Mouse (Mus musculus) erythroblast, embryonic 14.5 days (primary cell): ENCODE results near the gene Psma3. TPM values are rescaled to one million over a fixed set of nuclear protein-coding genes. Genes with fewer than 3 reads are reported as not detected.

ENCODE experiments used
- H3K27me3 ChIP-seq: 2 replicates; pipeline ENCODE4 v1.6.1; 2012; ENCODE audit warnings: inconsistent platforms; ENCODE audit not compliant: control insufficient read depth
- H3K36me3 ChIP-seq: 2 replicates; pipeline ENCODE4 v1.6.1; 2012; ENCODE audit warnings: mild to moderate bottlenecking, inconsistent platforms; ENCODE audit not compliant: control insufficient read depth
- H3K4me1 ChIP-seq: 2 replicates; pipeline ENCODE4 v1.6.1; 2012; ENCODE audit warnings: inconsistent platforms; ENCODE audit not compliant: control insufficient read depth
- H3K4me3 ChIP-seq: replicated peaks from 2 replicates; pipeline ENCODE3; 2012; ENCODE audit warnings: moderate library complexity, mild to moderate bottlenecking, inconsistent platforms
- H3K9me3 ChIP-seq: 2 replicates; pipeline ENCODE4 v1.6.1; 2012; ENCODE audit warnings: low read length, inconsistent platforms, mixed read lengths; ENCODE audit not compliant: control insufficient read depth
- GATA1 ChIP-seq: IDR thresholded peaks from 2 replicates; pipeline ENCODE4 v1.6.1; 2012; ENCODE audit warnings: low read length, inconsistent platforms, mixed read lengths
- TAL1 ChIP-seq: IDR thresholded peaks from 3 replicates; pipeline ENCODE4 v1.6.1; 2012; ENCODE audit warnings: low read length, inconsistent platforms, mixed read lengths
- polyA plus RNA-seq: library from polyadenylated mRNA; stranded (reverse); fragments of >175 nt; gene quantifications from 2 replicates; pipeline ENCODE4 v1.2.3, GENCODE M21; 2012

Gene Psma3
- 1.9 and 2.3 TPM in 2 replicates for polyA plus RNA-seq

DNA sequence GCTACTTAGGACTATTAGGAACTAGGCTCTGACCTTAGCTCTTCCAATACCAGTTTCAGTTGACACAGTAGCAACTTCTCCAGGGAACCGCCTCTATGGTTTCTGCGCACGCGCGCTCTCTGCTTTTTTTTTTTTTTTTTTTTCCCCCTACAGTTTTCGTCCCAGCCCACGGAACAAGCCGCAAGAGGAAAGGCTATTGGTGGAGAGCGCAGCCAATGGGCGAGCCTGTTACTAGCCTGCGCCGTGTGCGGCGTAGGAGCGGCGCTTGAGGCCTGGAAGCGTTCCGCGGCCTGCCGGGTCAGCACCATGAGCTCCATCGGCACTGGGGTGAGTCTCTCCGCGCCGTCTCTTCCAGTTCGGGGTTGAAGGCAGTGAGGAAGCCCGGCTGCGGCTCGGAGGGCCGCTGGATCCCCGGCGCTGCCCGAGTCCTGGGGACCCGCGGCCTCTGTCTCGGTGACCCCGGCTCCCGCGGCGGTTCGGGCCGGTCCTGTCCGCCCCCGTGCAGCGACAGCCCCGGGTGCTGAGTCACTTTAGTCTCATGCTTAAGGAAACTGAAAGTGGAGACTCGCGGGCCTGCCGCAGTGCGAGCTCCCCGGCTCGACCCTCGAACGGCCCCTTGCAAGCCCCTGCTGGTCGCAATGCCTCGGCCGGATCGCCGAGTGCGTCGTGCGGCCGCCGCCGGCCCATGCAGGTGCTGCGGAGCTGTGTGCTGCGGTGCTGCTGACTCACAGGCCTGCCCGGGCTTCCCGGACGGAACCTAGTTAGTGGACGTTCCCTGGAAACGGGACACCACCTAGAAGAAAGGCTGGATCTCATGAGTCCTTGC, at the start of gene Psma3:
Gene Psma3, plus strand, starts transcription at position 181 of the 826 bp plus-strand sequence.
- Histone ChIP-seq H3K9me3 (no peaks in the 10 kb centered on the region), H3K27me3 (no peaks in the 10 kb centered on the region), H3K4me3 (peak within 1 kb of the TSS; percentile 91), H3K4me1 (peaks cover 31% of the 10 kb centered on the region), H3K36me3 (peaks cover 24% of the 10 kb centered on the region)
- TF ChIP-seq GATA1 (no peak), TAL1 (no peak)

DNA sequence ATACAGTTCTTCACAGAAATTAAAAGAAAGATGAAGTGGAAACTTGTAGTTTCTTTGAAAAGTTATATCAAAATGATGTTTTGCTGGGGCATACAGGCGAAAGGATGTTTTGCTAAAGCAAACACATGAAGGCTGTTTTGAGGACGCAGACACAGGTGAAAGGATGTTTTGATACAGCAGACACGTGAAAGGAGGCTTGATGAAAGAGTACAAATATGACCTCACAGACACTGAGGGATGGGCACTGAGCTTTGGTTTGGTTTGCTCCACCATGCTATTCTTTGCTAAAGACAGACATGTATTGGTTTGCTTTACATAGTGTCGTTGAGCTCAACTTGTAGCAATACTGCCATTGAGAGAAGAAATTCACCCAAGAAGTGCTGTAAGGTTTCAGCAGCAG, 44.6 kb upstream of the Psma3 start:
- TF ChIP-seq TAL1, result no peak
- no peak for TF ChIP-seq GATA1
- peaks cover 13% of the 10 kb centered on the region for H3K9me3 ChIP-seq
- H3K36me3 ChIP-seq, result no peaks in the 10 kb centered on the region
- H3K4me3 ChIP-seq, result no peak overlapping the region
- H3K27me3 ChIP-seq, result no peaks in the 10 kb centered on the region
- H3K4me1 ChIP-seq, result peaks cover 5% of the 10 kb centered on the region

DNA sequence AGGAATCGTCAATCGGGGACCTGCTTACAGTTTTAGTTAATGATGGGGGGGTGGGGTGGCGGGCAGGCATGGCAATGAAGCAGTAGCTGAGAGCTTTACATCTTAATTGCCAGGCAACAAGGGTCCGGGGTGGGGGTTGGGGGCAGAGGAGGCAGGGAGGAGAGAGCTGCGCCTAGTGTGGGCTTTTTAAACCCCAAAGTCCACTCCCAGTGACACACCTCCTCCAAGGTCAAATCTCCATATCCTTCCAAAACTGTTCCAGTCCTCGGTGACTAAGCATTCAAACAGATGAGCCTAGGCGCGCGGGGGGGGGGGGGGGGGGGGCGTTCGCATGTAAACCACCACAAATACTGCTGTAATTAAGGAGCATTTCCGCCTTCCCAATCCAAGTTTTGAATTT, 37.3 kb upstream of the Psma3 start:
- Histone ChIP-seq H3K27me3 (no peaks in the 10 kb centered on the region), H3K9me3 (peaks cover 13% of the 10 kb centered on the region), H3K4me1 (peaks cover 22% of the 10 kb centered on the region), H3K36me3 (peaks cover 14% of the 10 kb centered on the region), H3K4me3 (peak overlapping the region; percentile 74)
- TF ChIP-seq TAL1, result no peak
- TF ChIP-seq GATA1, result no peak

DNA sequence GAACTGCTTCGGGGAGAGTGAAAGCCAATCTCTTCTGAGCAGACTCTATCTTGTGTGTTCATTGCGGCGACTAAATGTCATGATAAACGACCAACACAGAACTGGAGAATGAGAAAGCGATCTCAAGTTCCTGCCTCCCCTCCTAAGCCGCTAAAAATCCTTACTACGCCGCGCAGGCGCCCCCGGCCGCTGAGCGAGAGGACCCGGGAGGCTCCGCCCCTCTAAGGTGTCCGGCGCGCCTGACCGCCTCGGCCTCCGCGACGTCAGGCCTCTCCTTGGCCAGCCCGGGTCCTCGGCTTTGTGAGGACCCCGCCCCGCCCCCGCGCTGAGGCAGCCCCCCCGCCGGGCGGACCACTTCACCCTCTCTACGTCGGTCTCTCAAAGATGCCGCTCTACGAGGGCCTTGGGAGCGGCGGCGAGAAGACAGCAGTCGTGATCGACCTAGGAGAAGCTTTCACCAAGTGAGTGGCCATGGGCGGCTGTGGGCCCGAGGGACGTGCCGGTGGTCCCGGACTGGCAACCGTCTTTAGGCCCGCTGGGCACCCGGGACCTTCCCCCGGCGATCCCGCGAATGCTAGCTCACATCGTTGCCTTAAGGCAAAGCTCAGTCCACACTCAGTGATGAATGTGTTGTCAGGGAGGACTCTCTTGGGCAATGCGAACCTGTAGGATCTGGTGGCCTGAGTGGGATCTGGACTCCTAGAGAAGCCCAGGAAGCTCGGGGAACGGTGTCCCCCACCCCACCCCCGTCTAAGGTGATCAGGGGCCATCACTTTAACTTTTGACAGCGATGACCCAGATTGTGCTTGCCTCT, 36.6 kb upstream of the Psma3 start, which contains the start of gene Actr10:
Gene Actr10, plus strand, starts transcription at position 287 of the 814 bp plus-strand sequence.
- Histone ChIP-seq H3K9me3 (peaks cover 11% of the 10 kb centered on the region), H3K27me3 (no peaks in the 10 kb centered on the region), H3K36me3 (peaks cover 21% of the 10 kb centered on the region), H3K4me3 (peak within 1 kb of the TSS; percentile 74), H3K4me1 (peaks cover 22% of the 10 kb centered on the region)
- TF ChIP-seq GATA1 (no peak), TAL1 (no peak)

DNA sequence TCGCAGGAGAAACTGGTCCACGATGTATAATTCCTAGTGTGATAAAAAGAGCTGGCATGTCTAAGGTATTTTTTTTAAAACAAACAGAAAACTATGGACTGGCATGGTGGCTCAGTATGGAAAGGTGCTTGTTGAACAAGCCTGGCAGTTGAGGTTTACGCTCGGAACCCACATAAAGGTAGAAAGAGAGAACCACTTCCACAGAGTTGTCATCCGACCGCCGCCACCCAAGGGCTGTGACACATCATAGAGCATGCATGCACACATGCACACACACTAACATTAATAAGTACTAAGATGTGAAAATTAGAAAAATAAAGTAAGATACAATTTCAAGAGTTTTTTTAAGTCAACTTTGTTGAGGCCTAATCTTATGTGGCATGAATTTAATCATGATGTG, 33.6 kb upstream of the Psma3 start:
- Histone ChIP-seq H3K36me3 (peaks cover 41% of the 10 kb centered on the region), H3K27me3 (no peaks in the 10 kb centered on the region), H3K4me3 (no peak overlapping the region), H3K4me1 (peaks cover 17% of the 10 kb centered on the region), H3K9me3 (peaks cover 3% of the 10 kb centered on the region)
- TF ChIP-seq GATA1 (no peak), TAL1 (no peak)

DNA sequence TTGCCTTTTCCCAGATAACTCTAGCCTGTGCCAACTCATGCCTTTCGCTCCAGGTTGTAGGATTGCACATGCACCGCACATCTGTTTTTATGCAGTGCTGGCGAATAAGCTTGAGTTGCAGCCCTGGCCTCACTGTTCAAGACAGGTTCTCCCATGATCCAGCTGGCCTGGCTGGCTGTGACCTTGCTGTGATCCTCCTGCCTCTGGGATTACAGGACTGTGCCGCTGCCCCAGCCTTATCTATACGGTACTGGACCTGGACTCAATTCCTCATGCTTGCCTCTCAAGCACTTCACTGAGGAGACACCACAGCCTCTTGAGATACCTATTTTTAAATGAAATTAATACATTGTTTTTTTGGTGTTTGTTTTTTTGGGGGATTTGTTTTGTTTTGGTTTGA, 30.2 kb upstream of the Psma3 start:
- H3K9me3 ChIP-seq, result no peaks in the 10 kb centered on the region
- no peak overlapping the region for H3K4me3 ChIP-seq
- TF ChIP-seq TAL1 (no peak), GATA1 (no peak)
- no peaks in the 10 kb centered on the region for H3K27me3 ChIP-seq
- H3K4me1 ChIP-seq, result peaks cover 4% of the 10 kb centered on the region
- H3K36me3 ChIP-seq, result peaks cover 64% of the 10 kb centered on the region

DNA sequence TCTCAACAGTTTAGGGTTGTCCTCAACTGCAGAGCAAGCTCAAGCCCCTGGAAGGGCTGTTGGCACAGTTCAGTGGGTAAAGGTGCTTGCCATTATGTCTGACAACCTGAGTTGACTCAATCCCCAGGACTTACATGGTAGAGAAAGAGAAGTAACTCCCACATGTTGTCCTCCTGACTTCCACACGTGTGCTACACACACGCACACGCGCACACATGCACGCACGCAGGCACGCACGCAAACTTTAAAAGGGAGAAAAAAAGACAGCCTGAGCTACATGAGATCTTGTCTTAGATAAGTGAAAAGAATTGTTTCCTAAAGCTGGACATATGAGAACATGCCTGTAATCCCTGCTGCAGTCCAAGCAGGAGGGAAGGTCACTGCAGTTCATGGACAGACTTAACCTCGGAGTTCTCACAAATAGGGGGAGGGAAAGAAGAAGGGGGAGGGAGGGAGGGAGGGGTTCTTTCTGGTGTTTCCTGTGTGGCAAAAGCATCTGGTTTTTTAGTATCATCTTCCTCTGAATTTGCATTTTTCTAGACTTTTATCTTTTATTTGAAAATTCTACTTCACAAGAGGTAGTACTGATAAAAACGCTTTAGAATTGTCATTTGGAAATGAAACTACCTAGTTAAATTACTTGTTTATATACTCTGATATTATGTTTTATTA, 27.7 kb upstream of the Psma3 start:
- Histone ChIP-seq H3K4me1 (no peaks in the 10 kb centered on the region), H3K27me3 (no peaks in the 10 kb centered on the region), H3K4me3 (no peak overlapping the region), H3K36me3 (peaks cover 61% of the 10 kb centered on the region), H3K9me3 (no peaks in the 10 kb centered on the region)
- TF ChIP-seq GATA1 (no peak), TAL1 (no peak)

DNA sequence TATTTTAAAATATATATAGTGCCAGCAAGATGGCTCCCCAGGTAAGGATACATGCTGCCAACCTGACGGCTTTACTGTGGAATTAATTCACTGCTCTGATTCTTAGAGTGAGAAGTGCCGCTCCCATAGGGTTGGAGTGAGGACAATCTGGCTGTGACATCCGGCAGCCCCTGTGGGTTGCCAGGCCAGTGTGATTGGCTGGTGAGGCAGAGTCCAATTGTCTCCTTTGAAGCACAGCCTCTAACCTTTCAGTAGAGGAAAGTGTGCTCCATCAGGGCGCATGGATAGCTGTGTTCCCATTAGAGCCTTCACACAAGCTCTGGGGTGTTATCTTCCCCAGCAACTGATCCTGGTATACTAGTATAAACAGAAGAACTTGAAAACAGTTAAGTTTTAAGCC, 15.8 kb upstream of the Psma3 start:
- Histone ChIP-seq H3K4me3 (peak overlapping the region; percentile 53), H3K9me3 (no peaks in the 10 kb centered on the region), H3K36me3 (peaks cover 78% of the 10 kb centered on the region), H3K4me1 (peaks cover 22% of the 10 kb centered on the region), H3K27me3 (no peaks in the 10 kb centered on the region)
- TF ChIP-seq TAL1 (peak; percentile 61), GATA1 (peak; percentile 45)

DNA sequence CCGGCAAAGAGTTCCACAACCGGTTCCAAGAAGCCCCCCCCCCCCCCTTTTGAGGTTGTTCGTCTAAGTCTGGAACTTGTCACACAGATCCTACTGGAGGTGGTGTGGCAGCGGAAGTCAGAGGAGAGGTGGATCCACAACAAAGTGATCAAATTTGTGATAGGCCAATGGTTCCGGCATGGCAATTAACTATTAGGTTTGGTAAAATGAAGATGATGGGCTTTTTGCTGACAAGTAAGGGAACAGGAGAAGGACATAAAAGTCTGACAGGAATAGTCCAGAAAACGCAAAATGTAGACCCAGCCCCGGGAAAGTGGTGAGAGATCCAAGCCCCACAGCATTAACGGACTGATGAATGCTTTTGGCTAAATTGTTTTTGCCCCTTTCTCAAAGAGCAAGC, 6.8 kb upstream of the Psma3 start:
- Histone ChIP-seq H3K36me3 (peaks cover 18% of the 10 kb centered on the region), H3K4me3 (peak overlapping the region; percentile 77), H3K9me3 (no peaks in the 10 kb centered on the region), H3K4me1 (peaks cover 23% of the 10 kb centered on the region), H3K27me3 (no peaks in the 10 kb centered on the region)
- TF ChIP-seq GATA1 (no peak), TAL1 (no peak)
